Mouse (Mus musculus) neural tube, embryonic 12.5 days (tissue): ENCODE data around the gene Ube4b. TPM values are rescaled to one million over a fixed set of nuclear protein-coding genes. Genes with fewer than 3 reads are reported as not detected.

Experiments used
- ATAC-seq: fragments of 200-750 bp; cut with Nextera tagmentation; 2 replicates; pipeline ENCODE4 v1.8.0; 2017; ENCODE audit warnings: low read depth, mild to moderate bottlenecking, moderate TSS enrichment, moderate library complexity; ENCODE audit not compliant: low FRiP score
- H3K27ac ChIP-seq: fragments of 300-500 bp; sonication (generic); 2 replicates; pipeline ENCODE4 v1.5.1; 2016
- H3K27me3 ChIP-seq: fragments of 300-500 bp; sonication (generic); replicated peaks from 2 replicates; pipeline ENCODE4 v1.6.1; 2016; ENCODE audit warnings: mild to moderate bottlenecking
- H3K36me3 ChIP-seq: fragments of 300-500 bp; sonication (generic); 2 replicates; pipeline ENCODE4 v1.6.1; 2016; ENCODE audit warnings: mild to moderate bottlenecking
- H3K4me1 ChIP-seq: fragments of 300-500 bp; sonication (generic); 2 replicates; pipeline ENCODE4 v1.6.1; 2016
- H3K4me2 ChIP-seq: fragments of 300-500 bp; sonication (generic); replicated peaks from 2 replicates; pipeline ENCODE4 v1.6.1; 2016; ENCODE audit warnings: mild to moderate bottlenecking
- H3K4me3 ChIP-seq: fragments of 300-500 bp; sonication (generic); 2 replicates; pipeline ENCODE4 v1.5.1; 2016
- H3K9ac ChIP-seq: fragments of 300-500 bp; sonication (generic); 2 replicates; pipeline ENCODE4 v1.6.1; 2016; ENCODE audit warnings: mild to moderate bottlenecking
- H3K9me3 ChIP-seq: fragments of 300-500 bp; sonication (generic); 2 replicates; pipeline ENCODE4 v1.6.1; 2016; ENCODE audit warnings: mild to moderate bottlenecking
- WGBS: fragments of 180-500 bp; shearing (Covaris S2); methylation state at CpG from one replicate; pipeline ENCODE4 v1.1.7; 2016; 5-methylcytosine and 5-hydroxymethylcytosine counted together
- polyA plus RNA-seq: library from polyadenylated mRNA; unstranded; fragments of >200 nt; fragmentation: Nextera tagmentation; extraction: Ambion mirVana; gene quantifications from 2 replicates; pipeline ENCODE4 v1.2.1, GENCODE M21; 2016

Ube4b gene
- polyA plus RNA-seq, 1 experiment from 2014 or later: 77.5 TPM

DNA sequence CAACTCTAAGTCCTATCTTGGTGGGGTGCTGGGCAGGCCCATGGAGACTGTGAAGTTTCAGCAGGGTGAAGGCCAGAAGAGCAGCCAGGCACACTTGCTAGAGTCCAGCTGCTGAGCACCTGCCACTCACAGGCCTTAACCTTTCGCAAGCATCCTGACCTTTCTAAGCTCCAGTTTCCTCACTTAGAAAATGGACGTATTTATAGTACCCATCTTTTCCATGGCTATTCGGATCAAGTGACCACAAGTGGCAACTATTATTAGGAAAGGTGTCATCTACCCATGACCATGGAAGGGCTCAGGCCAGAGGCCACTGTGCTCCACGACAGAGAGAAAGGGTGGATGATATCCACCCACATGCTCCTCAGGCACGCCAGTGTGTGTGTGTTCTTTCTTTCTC, 80.7 kb downstream of the Ube4b start:
- 88% methylated on average over 5 of the region's 5 CpGs for WGBS
- peaks cover 86% of the 10 kb centered on the region for H3K36me3 ChIP-seq
- no peak overlapping the region for H3K27ac ChIP-seq
- no peak overlapping the region for H3K9ac ChIP-seq
- no peak overlapping the region for H3K4me2 ChIP-seq
- H3K4me3 ChIP-seq: no peak overlapping the region
- no peaks in the 10 kb centered on the region for H3K9me3 ChIP-seq
- H3K27me3 ChIP-seq: no peaks in the 10 kb centered on the region
- H3K4me1 ChIP-seq: no peaks in the 10 kb centered on the region
- ATAC-seq: no peak

DNA sequence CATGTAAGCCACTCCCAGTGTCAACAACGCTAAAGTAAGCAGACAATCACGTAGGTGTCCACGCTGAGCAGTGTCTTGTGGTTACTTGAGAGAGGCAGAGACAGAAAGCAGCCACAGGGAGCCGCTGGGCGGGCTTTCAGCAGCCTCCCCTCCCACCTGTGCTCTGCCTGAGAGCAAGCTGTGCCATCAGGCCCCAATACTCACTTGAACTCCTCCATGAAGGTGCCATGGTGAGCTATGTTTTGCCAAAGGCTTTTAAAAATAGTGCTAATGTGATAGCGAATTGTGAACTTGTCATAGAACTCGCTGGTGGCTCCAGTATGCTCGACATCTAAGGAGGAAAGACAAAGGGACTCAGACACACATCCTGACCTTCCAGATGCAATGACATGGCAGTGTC, 82.2 kb downstream of the Ube4b start:
- Histone ChIP-seq H3K4me2 (no peak overlapping the region), H3K36me3 (peaks cover 83% of the 10 kb centered on the region), H3K9ac (no peak overlapping the region), H3K9me3 (no peaks in the 10 kb centered on the region), H3K27ac (no peak overlapping the region), H3K27me3 (no peaks in the 10 kb centered on the region), H3K4me1 (no peaks in the 10 kb centered on the region), H3K4me3 (no peak overlapping the region)
- 86% methylated on average over 8 of the region's 8 CpGs for WGBS
- ATAC-seq: no peak

- Histone ChIP-seq H3K9me3 (no peaks in the 10 kb centered on the region), H3K36me3 (peaks cover 88% of the 10 kb centered on the region), H3K27ac (no peak overlapping the region), H3K27me3 (no peaks in the 10 kb centered on the region), H3K4me1 (no peaks in the 10 kb centered on the region), H3K4me3 (no peak overlapping the region), H3K4me2 (no peak overlapping the region), H3K9ac (no peak overlapping the region)
- 77% methylated on average over 2 of the region's 2 CpGs for WGBS
- no peak for ATAC-seq
Measured at GRCm38 (mm10) chr4:149340680-149341079, 85.9 kb downstream of the Ube4b start.

DNA sequence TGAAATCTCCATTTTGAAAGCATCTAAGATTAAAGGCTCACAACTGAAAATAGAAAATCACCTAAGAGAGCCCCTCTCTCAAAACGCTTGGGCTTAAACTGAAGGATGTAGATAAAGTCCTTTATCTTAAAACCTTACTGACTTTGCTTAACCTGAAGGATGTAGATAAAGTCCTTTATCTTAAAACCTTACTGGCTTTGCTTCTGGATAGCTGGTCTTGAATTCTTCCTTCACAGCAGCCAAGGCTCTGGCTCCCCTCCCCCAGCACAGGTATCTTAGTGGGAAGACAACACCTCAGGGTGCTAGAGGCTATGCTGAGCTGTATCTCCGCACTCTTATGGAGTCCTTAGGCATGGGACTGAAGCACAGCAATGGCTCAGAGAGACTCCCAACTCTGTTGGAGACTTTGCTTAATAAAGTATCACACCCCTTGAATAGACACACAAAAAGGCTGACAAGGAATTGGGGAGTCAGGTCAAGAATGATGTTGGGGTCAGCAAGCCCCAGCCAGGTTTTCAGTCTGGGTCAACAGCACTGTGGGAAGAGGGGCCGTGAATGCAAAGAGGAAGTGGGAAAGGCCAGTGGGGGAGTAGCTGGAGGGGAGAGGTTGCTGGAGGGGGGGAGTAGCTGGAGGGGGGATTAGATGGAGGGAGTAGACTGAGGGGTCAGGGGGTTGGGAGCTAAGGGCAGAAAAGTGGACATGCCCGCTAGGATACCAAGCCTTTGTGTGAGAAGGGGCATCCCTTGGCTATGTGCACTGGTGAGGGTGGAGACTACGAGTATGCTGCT, 86.9 kb downstream of the Ube4b start:
- Histone ChIP-seq H3K4me1 (no peaks in the 10 kb centered on the region), H3K27me3 (no peaks in the 10 kb centered on the region), H3K36me3 (peaks cover 89% of the 10 kb centered on the region), H3K9me3 (no peaks in the 10 kb centered on the region), H3K9ac (no peak overlapping the region), H3K4me3 (no peak overlapping the region), H3K4me2 (no peak overlapping the region), H3K27ac (no peak overlapping the region)
- WGBS: 71% methylated on average over 5 of the region's 5 CpGs
- no peak for ATAC-seq

DNA sequence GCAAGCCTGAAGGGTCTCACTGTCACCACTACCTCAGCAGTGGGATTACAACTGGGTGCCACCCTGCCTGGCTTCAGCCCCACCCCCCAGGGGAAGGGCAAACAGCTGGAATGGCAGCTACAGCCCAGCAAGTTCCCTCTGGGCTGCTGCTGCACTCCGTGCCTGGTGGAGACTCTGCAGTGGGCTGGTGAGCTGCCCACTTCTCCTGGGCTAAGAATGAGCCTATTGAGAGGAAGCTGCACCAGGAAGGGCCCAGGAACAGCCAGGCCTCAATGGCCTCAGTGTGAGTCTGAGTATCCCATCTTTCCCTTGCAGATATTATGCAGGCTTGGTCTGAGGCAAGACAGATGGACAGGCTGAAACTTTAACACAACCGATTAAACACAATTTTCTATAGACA, 88.4 kb downstream of the Ube4b start:
- no peaks in the 10 kb centered on the region for H3K9me3 ChIP-seq
- peaks cover 87% of the 10 kb centered on the region for H3K36me3 ChIP-seq
- H3K4me3 ChIP-seq: no peak overlapping the region
- H3K27ac ChIP-seq: no peak overlapping the region
- no peaks in the 10 kb centered on the region for H3K27me3 ChIP-seq
- H3K4me1 ChIP-seq: no peaks in the 10 kb centered on the region
- WGBS: 86% methylated on average over 2 of the region's 2 CpGs
- no peak overlapping the region for H3K4me2 ChIP-seq
- H3K9ac ChIP-seq: no peak overlapping the region
- ATAC-seq: no peak

DNA sequence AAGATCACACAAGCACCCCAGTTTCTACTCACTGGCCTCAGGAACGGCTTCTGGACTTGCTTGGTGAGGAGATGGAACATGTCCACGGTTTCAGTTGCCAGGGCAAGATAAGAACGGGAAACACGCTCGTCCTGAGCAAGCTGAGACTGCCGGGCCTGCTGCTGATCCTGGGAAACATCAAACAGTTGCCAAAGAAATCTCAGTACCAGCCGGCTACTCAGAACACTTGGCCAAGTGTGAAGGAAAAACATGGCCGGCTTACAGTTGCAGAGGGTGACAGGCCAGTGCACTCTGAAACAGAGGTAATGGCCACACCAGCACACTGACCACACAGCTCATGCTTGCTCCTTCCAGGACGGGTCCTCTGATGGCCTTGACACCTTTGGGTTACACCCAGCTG, 89.2 kb downstream of the Ube4b start:
- Histone ChIP-seq H3K27ac (no peak overlapping the region), H3K4me2 (no peak overlapping the region), H3K27me3 (no peaks in the 10 kb centered on the region), H3K36me3 (peaks cover 87% of the 10 kb centered on the region), H3K4me1 (no peaks in the 10 kb centered on the region), H3K9ac (no peak overlapping the region), H3K9me3 (no peaks in the 10 kb centered on the region), H3K4me3 (no peak overlapping the region)
- ATAC-seq: no peak
- 95% methylated on average over 9 of the region's 9 CpGs for WGBS

DNA sequence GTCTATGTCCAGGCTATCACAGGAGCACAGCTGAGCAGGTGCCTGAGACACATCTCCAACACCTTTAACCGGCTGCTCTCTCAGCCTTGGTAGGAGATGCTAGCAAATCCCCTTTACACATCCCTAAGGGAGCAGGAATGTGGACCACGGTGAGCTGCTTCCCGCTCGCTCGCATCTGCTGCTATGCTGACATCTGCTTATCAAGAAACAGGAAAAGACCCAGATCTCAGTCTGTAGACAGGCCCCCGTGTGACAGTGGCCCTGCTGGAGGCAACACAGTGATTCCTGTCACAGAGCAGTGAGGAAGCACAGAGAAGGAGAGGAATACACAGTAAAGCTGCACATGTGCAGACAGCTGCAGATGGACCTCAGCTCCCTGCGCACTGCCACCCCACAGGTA, 90.2 kb downstream of the Ube4b start:
- no peaks in the 10 kb centered on the region for H3K9me3 ChIP-seq
- no peaks in the 10 kb centered on the region for H3K27me3 ChIP-seq
- H3K27ac ChIP-seq: no peak overlapping the region
- 93% methylated on average over 7 of the region's 7 CpGs for WGBS
- H3K4me2 ChIP-seq: no peak overlapping the region
- ATAC-seq: no peak
- H3K4me1 ChIP-seq: no peaks in the 10 kb centered on the region
- peaks cover 84% of the 10 kb centered on the region for H3K36me3 ChIP-seq
- H3K4me3 ChIP-seq: no peak overlapping the region
- H3K9ac ChIP-seq: no peak overlapping the region

- 95% methylated on average over 11 of the region's 11 CpGs for WGBS
- Histone ChIP-seq H3K9me3 (no peaks in the 10 kb centered on the region), H3K9ac (no peak overlapping the region), H3K4me2 (no peak overlapping the region), H3K27me3 (no peaks in the 10 kb centered on the region), H3K4me1 (no peaks in the 10 kb centered on the region), H3K27ac (no peak overlapping the region), H3K36me3 (peaks cover 87% of the 10 kb centered on the region), H3K4me3 (no peak overlapping the region)
- ATAC-seq: no peak
Measured at GRCm38 (mm10) chr4:149334881-149335280, 91.7 kb downstream of the Ube4b start.

- H3K27me3 ChIP-seq: no peaks in the 10 kb centered on the region
- peaks cover 91% of the 10 kb centered on the region for H3K36me3 ChIP-seq
- H3K4me1 ChIP-seq: no peaks in the 10 kb centered on the region
- no peak overlapping the region for H3K27ac ChIP-seq
- WGBS: 88% methylated on average over 7 of the region's 7 CpGs
- H3K4me3 ChIP-seq: no peak overlapping the region
- no peak overlapping the region for H3K4me2 ChIP-seq
- H3K9me3 ChIP-seq: no peaks in the 10 kb centered on the region
- no peak for ATAC-seq
- no peak overlapping the region for H3K9ac ChIP-seq
Measured at GRCm38 (mm10) chr4:149332726-149333125, 93.8 kb downstream of the Ube4b start.

GRCm38 (mm10) chr4:149330495-149330894, 96.1 kb downstream of the Ube4b start:
- WGBS: 92% methylated on average over 5 of the region's 5 CpGs
- Histone ChIP-seq H3K4me1 (no peaks in the 10 kb centered on the region), H3K9me3 (no peaks in the 10 kb centered on the region), H3K4me2 (no peak overlapping the region), H3K9ac (no peak overlapping the region), H3K4me3 (no peak overlapping the region), H3K36me3 (peaks cover 77% of the 10 kb centered on the region), H3K27me3 (no peaks in the 10 kb centered on the region), H3K27ac (no peak overlapping the region)
- ATAC-seq: no peak

DNA sequence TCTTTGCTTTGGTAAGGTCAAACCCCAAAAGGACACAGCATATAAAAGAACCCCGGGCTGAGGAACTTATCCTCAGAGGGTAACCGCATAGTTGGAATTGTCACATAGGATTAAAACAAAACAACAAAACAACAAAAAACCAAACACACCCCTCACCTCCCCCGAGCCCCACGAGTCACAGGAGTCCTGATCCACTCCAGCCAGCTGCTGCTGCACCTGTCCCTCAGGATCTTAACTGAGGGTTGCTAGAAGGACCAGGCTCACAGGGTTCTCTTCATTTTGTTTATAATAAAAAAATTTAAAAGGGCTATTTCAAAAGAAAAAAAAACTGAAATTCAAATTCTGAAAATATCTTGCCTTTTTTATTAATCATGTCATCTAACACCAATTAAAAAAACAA, 97.8 kb downstream of the Ube4b start:
- Histone ChIP-seq H3K27me3 (no peaks in the 10 kb centered on the region), H3K9me3 (no peaks in the 10 kb centered on the region), H3K4me1 (no peaks in the 10 kb centered on the region), H3K4me2 (no peak overlapping the region), H3K27ac (no peak overlapping the region), H3K4me3 (no peak overlapping the region), H3K9ac (no peak overlapping the region), H3K36me3 (peaks cover 59% of the 10 kb centered on the region)
- WGBS: 86% methylated on average over 4 of the region's 4 CpGs
- no peak for ATAC-seq

- no peaks in the 10 kb centered on the region for H3K27me3 ChIP-seq
- peaks cover 46% of the 10 kb centered on the region for H3K36me3 ChIP-seq
- H3K27ac ChIP-seq: no peak overlapping the region
- H3K4me1 ChIP-seq: no peaks in the 10 kb centered on the region
- H3K9me3 ChIP-seq: no peaks in the 10 kb centered on the region
- 92% methylated on average over 7 of the region's 7 CpGs for WGBS
- no peak overlapping the region for H3K4me2 ChIP-seq
- no peak for ATAC-seq
- H3K9ac ChIP-seq: no peak overlapping the region
- H3K4me3 ChIP-seq: no peak overlapping the region
Measured at GRCm38 (mm10) chr4:149327281-149327680, 99.3 kb downstream of the Ube4b start.
